Mouse (Mus musculus): ENCODE measurements around the gene Slc19a2.

Slc19a2 gene

DNA sequence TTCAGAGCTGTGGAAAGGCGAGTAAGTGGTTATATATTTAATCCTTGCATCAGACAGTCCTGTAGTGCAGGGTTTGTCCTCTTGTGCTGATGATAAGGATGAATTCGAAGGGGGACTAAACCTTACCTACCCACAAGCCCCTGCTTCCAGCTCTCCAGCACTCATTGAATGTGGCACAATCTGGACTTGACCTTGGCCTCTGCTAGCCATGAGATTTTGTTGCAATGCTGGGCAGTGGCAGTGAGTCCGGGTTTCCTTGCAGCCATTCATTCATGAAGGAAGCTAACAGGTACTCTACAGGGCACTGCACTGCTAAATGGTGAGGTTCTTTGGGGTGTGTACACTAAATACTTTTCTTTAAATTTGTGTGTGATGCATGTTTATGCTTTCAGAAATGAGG, 6.0 kb downstream of the Slc19a2 start:
- DNase-seq = no peak

DNA sequence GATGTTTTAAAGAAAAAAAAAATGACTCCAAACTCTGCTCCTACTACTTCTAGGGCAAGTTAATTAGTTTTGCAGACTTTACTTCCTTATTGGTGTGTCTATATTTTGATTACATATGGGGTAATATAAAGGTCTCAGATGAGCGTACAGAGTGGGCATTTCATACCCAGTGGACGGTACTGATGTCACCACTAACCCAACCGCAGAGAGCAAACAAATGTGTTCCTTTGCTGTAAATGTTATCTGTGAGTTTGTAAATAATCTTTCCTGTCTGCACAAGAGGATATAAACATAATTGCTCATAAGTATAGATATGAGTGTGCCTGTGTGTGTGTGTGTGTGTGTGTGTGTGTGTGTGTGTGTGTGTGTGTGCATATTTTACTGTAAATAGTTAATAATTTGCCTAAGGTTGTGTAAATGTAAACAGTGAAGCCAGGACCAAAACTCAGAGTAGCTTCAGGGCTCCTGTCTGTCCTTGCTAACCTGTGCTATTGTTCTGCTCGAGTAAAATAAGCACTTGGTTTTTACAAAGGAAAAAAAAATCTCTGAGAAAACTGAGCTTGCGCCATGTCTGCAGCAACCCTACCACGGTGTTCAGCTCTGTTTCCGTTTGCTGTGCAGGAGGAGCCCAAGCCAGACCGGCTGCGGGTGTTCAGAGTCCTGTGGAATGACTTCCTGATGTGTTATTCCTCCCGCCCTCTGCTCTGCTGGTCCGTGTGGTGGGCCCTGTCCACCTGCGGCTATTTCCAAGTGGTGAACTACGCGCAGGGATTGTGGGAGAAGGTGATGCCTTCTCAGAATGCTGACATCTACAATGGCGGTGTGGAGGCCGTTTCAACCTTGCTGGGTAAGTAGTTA, 11.6 kb downstream of the Slc19a2 start:
- DNase-seq = no peak

DNA sequence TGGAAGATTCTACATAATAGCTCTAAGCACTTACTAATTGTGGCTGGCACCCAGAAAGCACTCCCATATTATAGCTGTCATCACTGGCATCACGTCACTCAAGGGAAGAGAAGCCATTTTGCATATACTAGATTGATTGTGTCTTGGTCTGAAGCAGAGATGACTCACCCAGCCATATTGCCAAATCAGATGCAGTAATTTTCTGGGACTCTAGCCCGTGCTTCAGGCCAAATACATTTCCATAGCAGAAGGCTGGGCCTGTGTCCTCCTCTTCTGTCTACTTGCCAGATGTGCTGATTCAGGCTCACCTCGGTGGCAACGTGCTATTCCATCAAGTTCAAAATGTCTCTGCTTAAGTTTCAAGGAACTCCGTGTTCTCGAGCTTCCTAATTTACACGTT, 12.7 kb downstream of the Slc19a2 start:
- DNase-seq = no peak

DNA sequence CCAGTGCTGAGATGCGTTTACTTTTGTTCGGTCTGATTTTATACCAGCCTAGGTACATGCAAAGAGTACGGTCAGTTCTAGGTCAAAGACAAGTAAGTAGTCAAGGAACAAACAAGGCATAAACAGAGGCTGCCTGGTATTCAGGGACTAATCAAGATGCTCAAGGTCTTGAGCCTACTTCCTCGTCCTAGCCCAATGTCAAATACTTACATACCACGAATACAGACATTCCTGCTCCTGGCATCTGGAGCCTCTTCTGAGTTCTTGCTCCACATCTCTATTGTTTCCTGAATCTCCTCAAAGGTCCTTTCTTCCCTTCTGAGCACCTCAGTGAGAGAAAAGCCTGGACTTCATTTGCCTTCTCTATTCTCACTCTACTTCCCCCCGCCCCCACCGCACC, 22.1 kb downstream of the Slc19a2 start:
- no peak for DNase-seq

DNA sequence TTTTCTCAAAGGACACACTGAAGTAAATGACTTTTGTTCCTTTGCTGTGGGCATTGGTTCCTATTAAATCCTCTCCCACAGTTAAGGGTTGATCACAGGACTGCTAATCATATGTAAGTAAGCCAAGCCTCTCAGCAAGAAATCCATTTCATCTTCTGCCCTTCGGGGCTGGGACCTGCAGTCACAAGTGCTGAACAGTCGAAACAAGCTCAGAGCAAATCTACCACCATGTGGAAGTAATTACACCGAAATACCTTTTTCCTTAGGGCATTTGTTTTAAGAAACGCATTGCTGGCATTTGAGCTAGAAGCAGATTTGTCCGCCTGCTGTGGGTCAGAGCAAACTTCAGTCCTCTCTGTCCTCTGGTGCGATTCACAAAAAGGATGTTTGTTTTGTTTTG, 24.8 kb downstream of the Slc19a2 start:
- peak; percentile 68 for DNase-seq

DNA sequence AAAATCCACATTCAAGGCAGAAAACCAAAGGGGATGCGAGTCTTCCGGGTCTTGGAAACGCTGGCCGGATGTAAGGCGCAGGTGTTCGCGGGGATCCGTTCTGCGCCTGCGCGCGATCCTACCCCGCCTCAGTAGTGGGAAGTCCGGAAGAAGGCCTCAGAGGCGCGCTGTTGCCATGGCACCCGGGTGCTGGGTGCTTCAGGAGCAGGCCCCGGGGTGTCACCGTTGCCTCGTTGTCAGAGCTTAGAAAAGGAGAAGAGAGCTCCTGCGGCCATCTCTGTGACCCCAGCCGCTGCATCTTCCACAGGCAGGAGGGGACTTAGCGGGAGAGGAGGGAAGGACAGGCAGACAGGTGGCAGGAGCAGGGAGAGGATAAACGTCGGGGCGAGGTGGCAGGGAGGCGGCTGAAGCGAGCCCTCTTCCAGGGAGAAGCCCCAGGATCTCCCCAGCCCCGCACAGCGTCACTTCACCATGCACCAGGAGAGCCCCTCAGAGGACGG, 26.7 kb downstream of the Slc19a2 start, which contains the start of gene Ccdc181:
Gene Ccdc181, plus strand, starts transcription at position 131 of the 500 bp plus-strand sequence.
- DNase-seq = peak; percentile 94

DNA sequence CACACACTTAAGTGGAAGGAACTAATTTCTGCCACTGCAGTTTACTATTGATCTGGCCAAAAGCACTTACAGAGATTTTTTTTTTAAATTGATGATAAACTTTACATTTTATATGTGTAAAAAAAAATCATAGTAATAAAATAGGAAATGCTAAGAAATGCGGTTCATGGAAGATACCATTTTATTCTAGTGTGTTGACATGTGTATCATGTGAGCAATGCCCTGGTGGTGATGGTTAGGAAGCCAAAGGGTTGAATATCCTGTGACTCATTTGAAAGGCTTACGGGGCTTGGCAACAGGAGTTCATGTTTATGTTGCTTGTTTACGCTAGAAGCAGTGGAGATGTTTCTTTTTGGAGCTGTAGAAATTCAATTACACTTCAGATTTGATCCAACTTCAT, 27.7 kb downstream of the Slc19a2 start:
- no peak for DNase-seq

DNA sequence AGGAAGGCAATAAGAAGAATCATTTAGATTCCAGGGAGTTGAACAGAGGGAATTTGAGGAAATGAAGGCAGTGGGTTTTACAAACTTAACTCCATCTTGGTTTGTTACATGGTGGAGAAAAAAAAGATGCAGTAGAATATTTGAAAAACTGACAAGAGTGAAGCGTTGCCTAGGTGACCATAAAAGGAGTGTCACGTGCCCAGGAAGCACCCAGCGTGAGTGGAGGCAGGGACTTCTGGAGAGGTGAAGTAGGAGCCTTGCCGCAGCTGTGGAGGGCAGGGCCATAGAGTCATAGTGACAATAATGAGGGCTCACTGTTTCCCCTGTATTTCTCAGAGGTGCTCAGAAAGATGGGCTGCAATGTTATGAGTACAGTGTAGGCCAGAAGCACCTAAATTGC, 30.5 kb downstream of the Slc19a2 start:
- no peak for DNase-seq

DNA sequence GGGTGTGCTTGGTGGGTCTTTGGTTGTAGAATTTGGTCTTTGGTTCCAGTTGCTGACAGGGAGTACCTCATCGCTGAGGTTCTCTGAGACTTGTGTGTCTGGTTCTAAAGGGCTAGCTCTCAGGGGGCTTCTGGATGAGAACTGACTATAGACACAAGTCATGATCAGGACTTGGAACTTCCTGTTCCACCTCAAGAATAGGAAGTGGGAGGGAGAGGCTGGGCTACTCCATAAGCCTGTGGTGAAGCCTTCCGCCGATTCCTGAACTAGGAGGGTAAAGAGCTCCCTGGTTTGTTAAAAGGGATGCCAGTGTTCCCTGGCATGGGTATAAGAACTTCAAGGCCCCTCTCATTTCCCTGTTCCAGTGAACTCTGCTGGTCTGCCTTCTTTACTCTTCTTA, 35.2 kb downstream of the Slc19a2 start:
- DNase-seq = no peak

DNA sequence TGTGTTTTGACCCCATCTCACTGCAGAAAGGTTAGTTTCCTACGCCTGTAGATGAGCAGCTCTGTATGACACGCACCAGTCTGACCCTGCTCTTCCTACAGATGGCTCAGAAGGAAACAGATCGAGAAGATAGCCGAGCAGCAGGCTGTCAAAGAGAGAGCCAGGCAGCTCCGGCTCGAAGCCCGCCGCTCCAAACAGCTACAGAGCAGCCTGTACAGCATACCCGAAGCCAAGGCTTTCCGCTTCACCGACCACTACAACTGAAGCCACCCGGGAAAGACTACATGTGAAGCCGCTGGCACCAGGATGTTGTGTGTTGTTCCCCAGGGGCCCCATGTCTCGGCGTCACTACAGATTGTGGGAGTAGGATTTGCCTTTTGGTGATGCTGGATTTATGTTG, 38.6 kb downstream of the Slc19a2 start:
- no peak for DNase-seq

DNA sequence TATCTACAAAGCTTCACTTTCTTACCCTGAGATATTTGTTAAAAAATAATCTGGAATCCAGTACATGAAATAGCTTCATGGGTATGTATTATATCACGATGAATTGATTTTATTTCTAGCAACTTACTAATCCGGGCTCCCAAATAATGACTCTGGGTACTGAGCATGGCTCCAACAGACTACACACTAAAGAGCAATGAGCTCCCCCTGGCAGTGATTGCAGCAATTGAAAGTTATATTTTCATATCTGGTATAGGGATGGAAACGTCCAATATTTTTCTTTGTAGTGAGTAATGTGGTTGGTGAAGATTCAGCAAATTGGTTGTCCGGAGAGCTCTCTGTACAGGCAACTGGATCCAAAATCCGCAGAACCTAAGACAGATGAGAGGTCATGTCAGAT, 43.2 kb downstream of the Slc19a2 start:
- DNase-seq = no peak

DNA sequence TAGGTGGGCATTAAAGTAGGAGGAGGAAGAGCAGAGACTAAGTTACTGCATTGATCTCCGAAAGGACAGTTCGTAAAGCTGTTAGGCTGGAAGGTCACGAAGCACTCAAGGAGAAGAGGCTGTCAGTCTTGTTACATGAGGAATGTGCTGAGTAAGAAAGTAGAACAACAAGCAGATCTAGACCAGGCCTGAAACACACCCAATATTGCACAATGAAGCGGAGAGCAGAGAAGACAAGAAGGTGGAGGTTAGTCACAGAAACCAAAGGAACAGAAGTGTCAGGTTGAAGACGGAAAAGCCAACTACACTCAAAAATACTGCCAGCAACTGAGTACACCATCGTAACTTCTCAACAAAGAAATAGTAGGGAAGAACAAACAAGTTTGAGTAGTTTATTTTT, 45.2 kb downstream of the Slc19a2 start:
- no peak for DNase-seq

DNA sequence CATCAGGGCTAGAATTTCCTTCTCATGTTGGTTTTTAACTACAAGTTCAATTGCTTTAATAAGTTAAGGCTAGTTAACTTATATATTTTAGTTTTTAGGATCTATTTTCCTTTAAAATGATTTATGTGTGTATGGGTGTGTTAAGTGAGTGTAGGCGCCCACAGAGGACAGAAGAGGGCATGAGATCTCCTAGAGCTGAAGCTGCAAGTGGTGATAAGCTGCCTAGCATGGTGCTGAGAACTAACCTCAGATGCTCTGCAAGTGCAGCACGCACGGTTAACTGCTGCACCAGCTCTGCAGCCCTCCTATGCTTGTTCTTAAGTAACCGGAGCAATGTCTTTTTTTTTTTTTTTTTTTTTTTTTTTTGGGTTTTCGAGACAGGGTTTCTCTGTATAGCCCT, 47.6 kb downstream of the Slc19a2 start:
- DNase-seq = no peak

DNA sequence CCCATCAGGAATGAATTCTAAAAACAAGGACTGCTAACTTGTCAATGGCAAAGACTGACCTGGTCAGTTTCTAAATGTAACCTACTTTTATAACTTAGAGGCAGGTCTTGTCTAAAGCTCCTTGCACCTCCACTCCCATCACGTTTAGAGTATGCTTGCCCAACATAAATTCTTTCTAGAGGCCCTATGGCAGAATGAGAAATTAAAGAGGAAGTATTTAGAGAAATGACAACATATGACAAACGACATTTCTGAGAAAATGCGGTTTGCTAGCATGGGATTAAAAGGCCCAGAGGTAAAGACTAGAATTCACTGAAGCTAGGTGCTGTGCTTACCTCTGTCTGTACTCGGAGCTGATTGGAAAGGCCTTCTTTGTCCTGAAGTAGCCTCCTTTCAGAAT, 53.1 kb downstream of the Slc19a2 start:
- no peak for DNase-seq

DNA sequence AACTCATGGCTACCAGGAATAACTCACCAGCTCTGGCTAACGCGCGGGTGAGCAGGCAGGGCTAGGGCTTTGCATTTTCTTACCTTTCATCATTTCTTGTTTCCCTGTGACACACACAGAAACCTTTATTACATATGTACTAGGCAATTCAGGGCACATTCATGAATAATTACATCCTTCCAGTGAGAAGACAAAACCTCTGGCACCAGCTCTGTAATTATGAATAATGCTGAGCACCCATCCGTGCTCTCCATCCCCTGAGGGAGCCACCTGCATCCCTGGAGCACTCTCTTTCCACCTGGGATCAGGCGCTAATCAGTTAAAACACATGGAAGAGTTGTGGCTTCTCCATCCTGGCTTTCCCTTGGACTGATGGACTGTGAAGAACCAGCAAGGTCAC, 55.0 kb downstream of the Slc19a2 start, which contains the start of gene Nme7:
Gene Nme7, plus strand, starts transcription at position 301 of the 400 bp plus-strand sequence.
- DNase-seq = no peak

DNA sequence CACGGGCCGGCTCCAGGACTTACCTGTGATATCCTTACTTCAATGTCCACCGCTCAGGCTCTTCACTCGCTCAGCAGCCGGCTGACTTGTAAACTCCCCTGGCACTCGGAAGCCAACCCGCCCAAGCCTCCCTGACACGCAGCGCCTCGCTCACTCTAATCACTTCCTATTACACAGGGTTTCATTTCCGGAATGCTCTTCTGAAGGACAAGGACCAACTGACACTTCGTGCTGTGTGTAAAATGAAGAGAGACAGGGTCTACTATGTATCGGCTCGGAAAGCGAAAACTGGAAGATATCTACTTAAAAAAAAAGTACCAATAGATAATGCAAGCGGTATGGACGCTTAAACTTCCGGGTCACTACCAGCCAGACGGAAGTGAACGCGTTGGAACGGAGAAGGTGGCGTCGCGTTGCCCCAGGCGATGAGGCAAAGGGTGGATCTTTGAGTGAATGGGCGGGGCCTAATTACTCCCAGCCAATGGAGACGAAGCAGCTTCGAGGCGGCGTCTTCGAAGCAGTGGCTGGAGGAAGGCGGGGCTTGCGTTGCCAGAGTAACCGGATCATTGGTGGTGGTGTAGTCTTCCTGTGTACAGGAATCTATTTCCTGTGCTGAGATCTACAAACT, 58.4 kb downstream of the Slc19a2 start, which contains the start of gene Blzf1:
Gene Blzf1, minus strand, starts transcription at position 366 of the 628 bp plus-strand sequence.
- DNase-seq = peak; percentile 99

DNA sequence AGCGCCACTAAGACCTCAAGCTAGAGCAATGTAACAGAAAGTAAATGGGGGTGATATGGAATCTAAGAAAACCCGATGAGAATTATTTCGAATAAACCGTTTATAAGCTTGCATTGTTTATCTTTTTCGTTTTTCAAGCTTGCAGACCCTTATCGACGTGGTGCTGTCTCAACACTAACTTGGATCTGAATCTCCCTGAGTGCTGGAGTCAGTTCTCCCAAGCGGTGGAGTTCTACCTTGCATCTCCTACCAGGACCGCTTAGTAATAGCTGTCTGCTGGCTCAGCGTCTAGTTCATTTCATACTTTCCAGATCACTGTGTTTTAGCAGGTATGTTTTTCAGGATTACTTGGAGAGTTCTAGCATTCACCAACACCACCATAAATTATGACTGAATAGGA, 59.1 kb downstream of the Slc19a2 start:
- DNase-seq = no peak

DNA sequence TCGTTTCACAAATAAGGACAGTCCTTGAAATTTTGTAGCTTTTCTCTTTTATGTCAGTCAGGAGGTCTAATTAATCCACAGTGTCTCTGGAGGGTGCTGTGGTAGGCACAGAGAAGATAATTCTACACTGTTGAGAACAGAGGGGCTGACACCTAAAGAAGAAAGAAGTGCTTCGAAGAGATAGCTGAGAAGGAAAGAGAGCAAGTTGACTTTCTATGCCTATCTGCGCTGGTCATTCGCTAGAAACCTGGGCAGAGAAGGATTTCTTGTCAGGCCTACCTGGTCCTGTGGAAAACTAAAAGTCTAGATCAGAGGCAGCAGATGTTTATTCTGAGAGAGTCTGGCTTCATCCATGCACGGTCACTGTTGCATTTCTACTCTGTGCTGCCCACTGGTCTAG, 65.2 kb downstream of the Slc19a2 start:
- DNase-seq = no peak
